Mouse (Mus musculus): ENCODE results near the gene Minos1.
A peak's percentile ranks its signal among the peaks of the same experiment; 100 is the strongest.

The Minos1 gene

DNA sequence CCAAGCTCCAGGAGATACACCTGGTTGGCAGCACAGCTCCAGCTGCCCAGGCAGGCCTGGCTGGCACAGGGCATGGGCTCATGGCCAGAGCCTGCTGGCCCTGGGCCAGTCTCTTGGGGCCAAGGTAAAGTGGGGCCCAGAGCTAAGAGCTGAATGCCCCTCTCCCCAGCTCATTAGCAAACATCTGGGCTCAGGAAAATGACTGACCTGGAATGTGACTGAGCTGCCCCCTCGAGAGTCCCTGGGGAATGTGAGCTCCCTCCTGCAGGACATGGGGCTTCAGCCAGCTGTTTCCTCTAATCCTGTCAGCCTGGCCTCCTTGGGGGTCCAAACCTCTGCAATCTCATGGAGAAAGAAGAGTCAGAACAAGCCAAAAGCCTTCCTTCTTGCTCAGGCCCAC is 35.5 kb downstream of the Minos1 start:
- DNase-seq (ENCODE audit: low spot score): no peak

- no peak for DNase-seq (ENCODE audit: low spot score)
Measured at GRCm38 (mm10) chr4:139093196-139093530, 37.8 kb downstream of the Minos1 start.

DNA sequence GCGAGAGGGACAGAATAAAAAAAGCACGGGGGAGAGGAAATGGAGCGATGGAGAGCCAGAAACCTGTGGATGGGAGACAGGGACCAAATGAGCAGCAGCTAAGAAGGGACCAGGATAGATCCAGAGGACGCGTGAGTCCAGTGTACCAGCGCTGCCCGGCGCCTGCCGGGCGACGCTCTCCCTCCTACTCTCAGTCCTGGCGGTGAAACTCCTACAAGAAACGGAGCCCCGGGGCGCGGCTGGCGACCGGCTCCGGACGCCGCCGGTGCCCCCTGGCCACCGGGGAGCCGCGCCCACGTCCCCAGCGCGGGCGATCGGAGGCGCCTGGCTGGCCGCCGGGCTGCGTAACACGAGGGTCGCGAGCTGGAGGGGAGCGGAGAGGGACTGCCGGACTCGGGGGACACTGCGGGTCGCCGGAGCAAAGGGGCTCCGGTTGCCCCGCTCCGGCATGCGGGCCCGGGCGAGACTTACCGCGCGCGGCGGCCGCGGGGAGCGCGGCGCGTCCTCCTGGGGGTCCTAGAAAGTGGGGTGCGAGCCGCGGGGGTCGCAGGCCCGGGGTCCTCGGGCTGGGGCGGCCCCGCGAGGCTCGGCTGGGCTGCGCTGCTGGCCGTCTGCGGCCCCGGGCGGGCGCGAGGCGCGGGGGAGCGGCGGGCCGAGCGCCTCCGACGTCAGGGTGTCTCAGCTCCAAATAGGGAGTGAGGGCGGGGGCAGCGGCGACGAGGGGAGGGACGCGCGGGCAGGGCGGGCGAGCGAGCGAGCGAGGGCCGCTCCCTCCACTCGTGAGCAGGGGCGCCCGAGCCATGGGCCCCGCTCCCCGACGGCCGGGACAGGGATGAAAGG is 38.3 kb downstream of the Minos1 start, which contains the start of gene Nbl1:
Gene Nbl1, minus strand, starts transcription at position 638 of the 840 bp plus-strand sequence.
- DNase-seq (ENCODE audit: low spot score): no peak

GRCm38 (mm10) chr4:139091478-139092355 is 39.2 kb downstream of the Minos1 start:
- no peak for DNase-seq (ENCODE audit: low spot score)

GRCm38 (mm10) chr4:139091066-139091465 is 39.8 kb downstream of the Minos1 start:
- no peak for DNase-seq (ENCODE audit: low spot score)

DNA sequence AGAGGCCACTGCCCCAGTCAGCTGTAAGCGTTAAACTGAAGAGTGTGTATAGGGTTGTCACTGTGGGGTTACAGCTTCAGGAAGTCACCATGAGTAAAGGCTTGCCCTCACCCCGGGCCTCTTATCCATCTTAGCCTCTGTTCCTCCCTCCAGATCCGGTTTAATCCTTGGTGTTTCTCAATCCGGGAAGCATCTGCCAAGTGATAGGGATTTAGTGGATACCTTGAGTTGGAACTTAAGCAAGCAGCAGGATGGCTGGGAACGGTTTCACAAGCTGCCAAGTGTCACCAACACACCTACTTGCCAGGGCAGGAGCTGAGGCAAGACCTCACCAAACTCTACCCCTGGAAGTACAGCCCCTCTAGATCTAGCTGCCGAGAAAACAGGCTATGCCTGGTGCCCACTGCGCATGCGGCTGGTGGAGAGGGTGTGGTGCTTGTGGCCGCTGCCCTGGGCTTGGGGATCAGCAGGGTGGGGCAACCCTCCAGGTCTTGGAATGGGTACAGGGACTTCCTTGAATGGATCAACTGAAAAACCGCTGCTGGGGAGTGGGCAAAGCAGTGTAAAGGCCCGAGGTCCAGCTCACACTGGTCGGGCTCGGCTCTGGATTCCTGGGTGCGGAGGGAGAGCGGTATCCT is 40.5 kb downstream of the Minos1 start:
- DNase-seq (ENCODE audit: low spot score): no peak

DNA sequence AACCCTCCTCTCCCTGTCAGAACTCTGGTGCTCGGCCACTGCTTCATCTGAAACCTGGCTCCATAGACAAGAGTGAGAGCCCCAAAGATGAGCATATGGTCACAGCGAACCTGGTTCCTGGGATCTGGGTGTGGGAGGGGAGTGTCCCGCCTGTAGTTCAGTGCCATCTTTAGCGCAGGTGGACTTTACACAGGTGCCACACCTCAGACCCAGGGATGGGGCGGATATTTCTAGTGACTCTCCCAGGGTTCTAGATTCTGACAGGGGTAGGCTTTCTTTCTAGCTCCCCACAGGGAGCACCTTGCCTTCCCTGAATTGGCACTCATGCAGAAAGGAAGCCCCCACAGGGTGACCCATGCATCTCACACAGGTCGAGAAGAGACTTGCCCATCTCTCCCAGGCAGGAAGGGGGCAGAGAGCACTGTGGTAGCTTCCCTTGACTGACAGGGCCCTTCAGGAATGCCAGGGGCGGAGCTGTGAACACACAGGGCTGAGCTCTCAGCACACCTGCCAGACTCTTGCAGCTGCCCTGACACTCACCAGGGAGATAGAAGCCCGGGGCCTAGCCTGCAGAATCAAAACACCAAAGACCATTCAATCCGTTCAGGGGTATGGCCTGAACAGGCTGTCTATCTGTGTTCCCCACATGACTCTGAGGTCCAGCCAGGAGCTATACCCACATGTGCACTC is 41.8 kb downstream of the Minos1 start:
- no peak for DNase-seq (ENCODE audit: low spot score)

DNA sequence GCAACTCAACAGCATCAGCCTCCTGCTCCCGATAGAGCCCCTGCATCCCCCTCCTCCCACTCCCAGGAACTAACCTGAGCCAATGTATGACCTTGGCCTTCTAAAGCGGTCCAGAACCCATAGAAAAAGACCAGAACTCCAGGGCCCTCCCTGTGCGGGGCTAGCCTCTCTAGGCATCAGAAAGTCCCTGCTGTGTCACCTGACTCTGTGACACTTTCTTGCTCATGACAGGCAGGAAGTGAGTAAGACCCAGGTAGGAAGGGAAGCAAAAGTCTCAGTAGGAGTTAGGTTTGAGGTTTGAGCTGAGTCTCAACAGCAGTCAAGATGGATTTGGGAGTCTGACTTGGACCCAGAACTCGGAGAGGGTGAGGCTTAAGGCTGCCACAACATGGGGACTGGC is 43.9 kb downstream of the Minos1 start:
- DNase-seq (ENCODE audit: low spot score): no peak

GRCm38 (mm10) chr4:139086037-139086436 is 44.9 kb downstream of the Minos1 start:
- peak; percentile 60 for DNase-seq (ENCODE audit: low spot score)

- DNase-seq (ENCODE audit: low spot score): no peak
Measured at GRCm38 (mm10) chr4:139085337-139085736, 45.6 kb downstream of the Minos1 start.

DNA sequence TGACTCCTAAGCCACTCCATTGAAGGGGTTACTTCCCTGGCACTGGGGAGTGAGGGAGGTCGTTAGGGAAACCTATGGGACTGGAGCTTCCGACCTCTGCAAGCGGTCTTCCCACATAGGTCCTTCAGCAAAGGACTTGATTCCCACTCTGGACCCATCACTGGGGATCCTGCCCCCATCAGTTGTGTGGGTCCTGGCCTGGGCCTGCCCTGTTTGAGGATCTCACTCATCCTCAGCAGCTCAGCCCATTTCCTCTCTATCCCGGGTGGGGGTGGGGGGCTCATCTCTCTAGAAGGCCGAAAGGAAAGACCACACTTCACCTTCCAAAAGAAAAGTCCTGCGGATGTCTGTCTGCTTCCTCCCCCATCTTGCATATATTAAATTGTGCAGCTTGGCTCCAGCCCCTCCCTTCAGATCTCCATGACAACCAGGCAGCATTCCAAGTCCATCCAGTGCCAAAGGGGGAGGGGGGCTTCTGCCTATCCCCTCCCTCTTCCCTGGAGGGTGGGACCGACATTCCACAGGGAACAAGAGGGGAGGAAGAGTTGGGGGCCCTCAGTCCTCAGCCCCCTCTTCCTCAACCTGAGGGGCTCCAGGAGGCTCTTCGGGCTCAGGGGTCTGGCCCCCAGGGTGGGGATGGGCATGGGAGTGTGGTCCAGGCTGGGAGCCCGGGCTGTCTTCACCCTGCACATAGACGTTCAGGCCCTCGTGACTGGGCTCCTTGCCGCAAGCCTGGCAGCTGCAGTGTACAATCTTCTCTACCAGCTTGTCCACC is 47.9 kb downstream of the Minos1 start:
- DNase-seq (ENCODE audit: low spot score): no peak

GRCm38 (mm10) chr4:139081270-139081931 is 49.5 kb downstream of the Minos1 start:
- DNase-seq (ENCODE audit: low spot score): no peak

- no peak for DNase-seq (ENCODE audit: low spot score)
Measured at GRCm38 (mm10) chr4:139080259-139080658, 50.7 kb downstream of the Minos1 start.

DNA sequence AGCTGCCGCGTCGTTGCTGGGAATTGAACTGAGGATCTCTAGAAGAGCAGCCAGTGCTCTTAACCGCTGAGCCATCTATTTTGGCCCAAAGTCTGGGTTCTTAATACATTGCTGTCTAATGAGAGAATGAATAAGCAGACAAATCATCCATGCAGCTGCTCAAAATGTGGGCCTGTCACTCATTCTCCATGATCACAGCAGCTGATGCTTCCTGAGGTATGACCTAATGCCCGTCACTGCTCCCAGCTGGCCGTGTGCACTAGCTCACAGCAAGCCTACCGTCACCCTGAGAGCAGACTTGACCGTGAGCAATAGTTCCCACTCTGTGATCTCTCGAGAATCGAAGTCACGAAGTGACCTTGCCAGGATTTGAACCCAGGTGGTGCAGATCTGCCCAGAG is 51.5 kb downstream of the Minos1 start:
- no peak for DNase-seq (ENCODE audit: low spot score)

GRCm38 (mm10) chr4:139078726-139079125 is 52.2 kb downstream of the Minos1 start:
- no peak for DNase-seq (ENCODE audit: low spot score)

GRCm38 (mm10) chr4:139078313-139078712 is 52.6 kb downstream of the Minos1 start:
- DNase-seq (ENCODE audit: low spot score): no peak

DNA sequence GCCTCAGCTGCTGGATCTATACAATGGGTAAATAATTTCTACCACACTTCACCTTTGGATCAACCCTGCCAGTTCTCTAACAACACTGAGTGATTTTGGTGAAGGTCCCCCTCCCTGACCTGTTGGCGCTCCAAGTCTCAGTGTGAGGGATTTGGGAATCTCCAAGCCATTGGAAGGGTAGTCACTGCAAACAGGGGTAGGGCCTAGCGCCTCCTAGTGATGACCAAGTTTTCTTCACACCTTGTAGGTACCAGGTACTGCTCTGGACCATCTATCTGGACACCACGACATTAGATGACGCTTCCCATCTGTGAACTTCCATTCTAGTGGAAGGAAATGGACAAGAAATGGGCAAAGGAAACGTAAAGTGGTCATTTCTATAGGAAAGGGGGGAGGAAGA is 55.0 kb downstream of the Minos1 start:
- no peak for DNase-seq (ENCODE audit: low spot score)

GRCm38 (mm10) chr4:139075041-139075711 is 55.7 kb downstream of the Minos1 start, which contains the start of gene Htr6:
Htr6 (minus strand) TSS chr4:139075570.
- DNase-seq (ENCODE audit: low spot score): no peak

GRCm38 (mm10) chr4:139074060-139074459 is 56.9 kb downstream of the Minos1 start:
- DNase-seq (ENCODE audit: low spot score): no peak

DNA sequence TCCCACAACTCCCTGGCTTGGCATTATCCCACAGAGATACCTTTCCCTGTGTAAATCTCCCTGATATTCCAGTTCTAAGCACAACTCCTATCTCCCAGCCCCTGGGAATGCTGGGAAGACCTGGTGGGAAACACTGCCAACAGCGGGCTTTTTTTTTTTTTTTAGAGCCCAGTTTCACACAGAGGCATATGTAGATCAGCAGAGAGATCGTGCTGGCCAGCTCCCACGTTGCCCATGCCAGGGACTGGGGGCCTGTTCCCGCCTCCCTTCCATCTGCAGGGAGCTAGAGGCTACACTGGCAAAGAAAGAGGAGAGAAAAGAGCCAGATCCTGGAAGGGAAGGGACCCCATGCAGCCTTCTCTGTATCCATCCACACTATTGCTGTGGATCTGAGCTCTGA is 62.6 kb downstream of the Minos1 start:
- no peak for DNase-seq (ENCODE audit: low spot score)

All from yolk sac, embryonic 10.5 days (tissue).